Mouse (Mus musculus): ENCODE measurements around the gene Tmem164. TPM values are rescaled to one million over a fixed set of nuclear protein-coding genes. Genes with fewer than 3 reads are reported as not detected.

The Tmem164 gene
- polyA plus RNA-seq, 1 experiment from 2014 or later = 53.4 TPM

- Histone ChIP-seq H3K27ac (no peak overlapping the region), H3K4me3 (no peak overlapping the region), H3K9me3 (replicated peaks) (no peaks in the 10 kb centered on the region), H3K36me3 (no peaks in the 10 kb centered on the region), H3K4me2 (no peak overlapping the region), H3K27me3 (no peaks in the 10 kb centered on the region), H3K9ac (no peak overlapping the region), H3K4me1 (replicated peaks) (peaks cover 16% of the 10 kb centered on the region)
- WGBS = 85% methylated on average over 3 of the region's 3 CpGs
- no peak for ATAC-seq (replicated peaks; ENCODE audit: insufficient number of reproducible peaks, insufficient read depth, low FRiP score, low read depth)
These were observed 40.7 kb downstream of the Tmem164 start for GRCm38 (mm10) chrX:142721897-142722296.

- no peaks in the 10 kb centered on the region for H3K36me3 ChIP-seq
- no peak overlapping the region for H3K4me2 ChIP-seq
- WGBS = 51% methylated on average over 2 of the region's 2 CpGs
- peaks cover 15% of the 10 kb centered on the region for H3K4me1 ChIP-seq (replicated peaks)
- no peaks in the 10 kb centered on the region for H3K27me3 ChIP-seq
- no peak overlapping the region for H3K9ac ChIP-seq
- no peak overlapping the region for H3K27ac ChIP-seq
- no peak for ATAC-seq (replicated peaks; ENCODE audit: insufficient number of reproducible peaks, insufficient read depth, low FRiP score, low read depth)
- no peak overlapping the region for H3K4me3 ChIP-seq
- H3K9me3 ChIP-seq (replicated peaks) = no peaks in the 10 kb centered on the region
These were observed 43.0 kb downstream of the Tmem164 start for GRCm38 (mm10) chrX:142724203-142724602.

GRCm38 (mm10) chrX:142725571-142725970 lies 44.4 kb downstream of the Tmem164 start:
- H3K4me2 ChIP-seq = no peak overlapping the region
- H3K4me3 ChIP-seq = no peak overlapping the region
- H3K9me3 ChIP-seq (replicated peaks) = no peaks in the 10 kb centered on the region
- no peaks in the 10 kb centered on the region for H3K36me3 ChIP-seq
- ATAC-seq (replicated peaks; ENCODE audit: insufficient number of reproducible peaks, insufficient read depth, low FRiP score, low read depth) = no peak; the same call in 1 of the 2 replicates
- peak overlapping the region; percentile 34 for H3K27ac ChIP-seq
- WGBS = 35% methylated on average over 2 of the region's 2 CpGs
- no peak overlapping the region for H3K9ac ChIP-seq
- H3K4me1 ChIP-seq (replicated peaks) = peaks cover 15% of the 10 kb centered on the region
- no peaks in the 10 kb centered on the region for H3K27me3 ChIP-seq

- Histone ChIP-seq H3K4me3 (no peak overlapping the region), H3K36me3 (no peaks in the 10 kb centered on the region), H3K27me3 (no peaks in the 10 kb centered on the region), H3K9me3 (replicated peaks) (no peaks in the 10 kb centered on the region), H3K9ac (no peak overlapping the region), H3K4me2 (no peak overlapping the region), H3K4me1 (replicated peaks) (peaks cover 12% of the 10 kb centered on the region), H3K27ac (0 out of 2 replicates have a peak overlapping the region, but pooled peaks have one; percentile 34)
- no peak for ATAC-seq (replicated peaks; ENCODE audit: insufficient number of reproducible peaks, insufficient read depth, low FRiP score, low read depth)
- 67% methylated on average over 2 of the region's 2 CpGs for WGBS
These were observed 45.1 kb downstream of the Tmem164 start for GRCm38 (mm10) chrX:142726311-142726710.

- Histone ChIP-seq H3K9me3 (replicated peaks) (no peaks in the 10 kb centered on the region), H3K27me3 (no peaks in the 10 kb centered on the region), H3K4me1 (replicated peaks) (peaks cover 12% of the 10 kb centered on the region), H3K4me3 (no peak overlapping the region), H3K36me3 (no peaks in the 10 kb centered on the region), H3K27ac (no peak overlapping the region), H3K4me2 (no peak overlapping the region), H3K9ac (no peak overlapping the region)
- ATAC-seq (replicated peaks; ENCODE audit: insufficient number of reproducible peaks, insufficient read depth, low FRiP score, low read depth) = no peak
- 72% methylated on average over 6 of the region's 6 CpGs for WGBS
These were observed 46.6 kb downstream of the Tmem164 start for GRCm38 (mm10) chrX:142727847-142728246.

- Histone ChIP-seq H3K36me3 (no peaks in the 10 kb centered on the region), H3K9ac (no peak overlapping the region), H3K4me2 (no peak overlapping the region), H3K9me3 (replicated peaks) (no peaks in the 10 kb centered on the region), H3K27me3 (no peaks in the 10 kb centered on the region), H3K4me1 (replicated peaks) (peaks cover 12% of the 10 kb centered on the region), H3K4me3 (no peak overlapping the region), H3K27ac (no peak overlapping the region)
- 68% methylated on average over 1 of the region's 1 CpGs for WGBS
- ATAC-seq (replicated peaks; ENCODE audit: insufficient number of reproducible peaks, insufficient read depth, low FRiP score, low read depth) = no peak
These were observed 47.8 kb downstream of the Tmem164 start for GRCm38 (mm10) chrX:142729040-142729439.

- no peak overlapping the region for H3K4me3 ChIP-seq
- H3K36me3 ChIP-seq = no peaks in the 10 kb centered on the region
- WGBS = 68% methylated on average over 2 of the region's 2 CpGs
- ATAC-seq (replicated peaks; ENCODE audit: insufficient number of reproducible peaks, insufficient read depth, low FRiP score, low read depth) = no peak
- no peaks in the 10 kb centered on the region for H3K9me3 ChIP-seq (replicated peaks)
- no peak overlapping the region for H3K4me2 ChIP-seq
- H3K27ac ChIP-seq = no peak overlapping the region
- no peaks in the 10 kb centered on the region for H3K27me3 ChIP-seq
- no peak overlapping the region for H3K9ac ChIP-seq
- peaks cover 12% of the 10 kb centered on the region for H3K4me1 ChIP-seq (replicated peaks)
These were observed 48.3 kb downstream of the Tmem164 start for GRCm38 (mm10) chrX:142729482-142729881.

GRCm38 (mm10) chrX:142737099-142737498 lies 55.9 kb downstream of the Tmem164 start:
- no peaks in the 10 kb centered on the region for H3K27me3 ChIP-seq
- peaks cover 7% of the 10 kb centered on the region; the same call in 1 of the 2 replicates for H3K4me1 ChIP-seq (replicated peaks)
- no peak for ATAC-seq (replicated peaks; ENCODE audit: insufficient number of reproducible peaks, insufficient read depth, low FRiP score, low read depth)
- H3K27ac ChIP-seq = no peak overlapping the region; the same call in 1 of the 2 replicates
- no peaks in the 10 kb centered on the region for H3K36me3 ChIP-seq
- no peak overlapping the region for H3K4me2 ChIP-seq
- H3K4me3 ChIP-seq = no peak overlapping the region
- H3K9ac ChIP-seq = no peak overlapping the region
- no peaks in the 10 kb centered on the region for H3K9me3 ChIP-seq (replicated peaks)
- 56% methylated on average over 4 of the region's 4 CpGs for WGBS

- WGBS = 37% methylated on average over 6 of the region's 6 CpGs
- Histone ChIP-seq H3K4me1 (replicated peaks) (peaks cover 7% of the 10 kb centered on the region; the same call in 1 of the 2 replicates), H3K27me3 (no peaks in the 10 kb centered on the region), H3K4me2 (no peak overlapping the region), H3K27ac (peak overlapping the region; percentile 9; the same call in 1 of the 2 replicates), H3K9me3 (replicated peaks) (no peaks in the 10 kb centered on the region), H3K4me3 (no peak overlapping the region), H3K9ac (no peak overlapping the region), H3K36me3 (no peaks in the 10 kb centered on the region)
- ATAC-seq (replicated peaks; ENCODE audit: insufficient number of reproducible peaks, insufficient read depth, low FRiP score, low read depth) = no peak
These were observed 56.5 kb downstream of the Tmem164 start for GRCm38 (mm10) chrX:142737719-142738118.

- Histone ChIP-seq H3K4me1 (replicated peaks) (no peaks in the 10 kb centered on the region), H3K9ac (no peak overlapping the region), H3K9me3 (replicated peaks) (no peaks in the 10 kb centered on the region), H3K4me2 (no peak overlapping the region), H3K4me3 (no peak overlapping the region), H3K27ac (no peak overlapping the region), H3K36me3 (peaks cover 4% of the 10 kb centered on the region; the same call in 1 of the 2 replicates), H3K27me3 (no peaks in the 10 kb centered on the region)
- ATAC-seq (replicated peaks; ENCODE audit: insufficient number of reproducible peaks, insufficient read depth, low FRiP score, low read depth) = no peak
These were observed 66.2 kb downstream of the Tmem164 start for GRCm38 (mm10) chrX:142747428-142747827.

- no peaks in the 10 kb centered on the region for H3K4me1 ChIP-seq (replicated peaks)
- no peaks in the 10 kb centered on the region for H3K27me3 ChIP-seq
- no peak overlapping the region for H3K4me2 ChIP-seq
- H3K36me3 ChIP-seq = peaks cover 4% of the 10 kb centered on the region; the same call in 1 of the 2 replicates
- no peak overlapping the region for H3K27ac ChIP-seq
- no peak overlapping the region for H3K4me3 ChIP-seq
- no peaks in the 10 kb centered on the region for H3K9me3 ChIP-seq (replicated peaks)
- WGBS = 68% methylated on average over 3 of the region's 3 CpGs
- ATAC-seq (replicated peaks; ENCODE audit: insufficient number of reproducible peaks, insufficient read depth, low FRiP score, low read depth) = no peak
- H3K9ac ChIP-seq = no peak overlapping the region
These were observed 67.4 kb downstream of the Tmem164 start for GRCm38 (mm10) chrX:142748574-142748973.

- Histone ChIP-seq H3K9ac (no peak overlapping the region), H3K9me3 (replicated peaks) (no peaks in the 10 kb centered on the region), H3K27me3 (no peaks in the 10 kb centered on the region), H3K36me3 (peaks cover 4% of the 10 kb centered on the region; the same call in 1 of the 2 replicates), H3K4me1 (replicated peaks) (no peaks in the 10 kb centered on the region), H3K4me2 (no peak overlapping the region), H3K4me3 (no peak overlapping the region), H3K27ac (no peak overlapping the region)
- no peak for ATAC-seq (replicated peaks; ENCODE audit: insufficient number of reproducible peaks, insufficient read depth, low FRiP score, low read depth)
- WGBS = 75% methylated on average over 4 of the region's 4 CpGs
These were observed 69.6 kb downstream of the Tmem164 start for GRCm38 (mm10) chrX:142750775-142751174.

Measured in heart, embryonic 15.5 days (tissue).